Mouse (Mus musculus) lung, adult 2 months (tissue): ENCODE results near the gene Xpr1. TPM values are rescaled to one million over a fixed set of nuclear protein-coding genes. Genes with fewer than 3 reads are reported as not detected.

Experiments
- DNase-seq: peaks from one replicate; pipeline ENCODE4 v3.0.0; 2022
- H3K4me1 ChIP-seq: fragments of 200-500 bp; 2 replicates; pipeline ENCODE4 v1.6.1; 2011; ENCODE audit warnings: low read length; ENCODE audit not compliant: control insufficient read depth, insufficient read depth
- H3K4me3 ChIP-seq: fragments of 200-500 bp; replicated peaks from 2 replicates; pipeline ENCODE3; 2011; ENCODE audit warnings: low read depth, mild to moderate bottlenecking, control low read depth, low read length; ENCODE audit errors: extremely low read depth
- CTCF ChIP-seq: fragments of 200-500 bp; IDR thresholded peaks from 2 replicates; pipeline ENCODE4 v1.5.1; 2011; ENCODE audit warnings: mild to moderate bottlenecking, low read length, control low read depth; ENCODE audit not compliant: insufficient read depth
- POLR2A ChIP-seq: fragments of 200-500 bp; IDR thresholded peaks from 2 replicates; pipeline ENCODE4 v1.6.1; 2011; ENCODE audit warnings: low read depth, mild to moderate bottlenecking, control low read depth, low read length, borderline replicate concordance; ENCODE audit errors: extremely low read depth
- WGBS: fragments of 180-500 bp; shearing (Covaris S2); methylation state at CpG from one replicate; pipeline ENCODE4 v1.1.7; 2018; 5-methylcytosine and 5-hydroxymethylcytosine counted together
- polyA plus RNA-seq: library from polyadenylated mRNA; depleted of rRNA; stranded (reverse); fragments of >200 nt; gene quantifications from 2 replicates; pipeline ENCODE4 v1.2.3, GENCODE M21; 2012

The Xpr1 gene
- polyA plus RNA-seq, 1 experiment: 11.4 TPM

- WGBS: 90% methylated on average over 8 of the region's 8 CpGs
- H3K4me3 ChIP-seq: no peak overlapping the region
- no peaks in the 10 kb centered on the region for H3K4me1 ChIP-seq
- no peak for DNase-seq
- TF ChIP-seq POLR2A (no peak), CTCF (no peak)
Observed at GRCm38 (mm10) chr1:155383319-155384302, 33.6 kb downstream of the Xpr1 start.

- 85% methylated on average over 1 of the region's 1 CpGs for WGBS
Observed at GRCm38 (mm10) chr1:155381931-155382330, 35.3 kb downstream of the Xpr1 start.

GRCm38 (mm10) chr1:155379289-155379688, 37.9 kb downstream of the Xpr1 start:
- no peak for DNase-seq
- no peak for TF ChIP-seq CTCF
- no peak for TF ChIP-seq POLR2A
- H3K4me1 ChIP-seq: no peaks in the 10 kb centered on the region
- no peak overlapping the region for H3K4me3 ChIP-seq
- 97% methylated on average over 1 of the region's 1 CpGs for WGBS

More at GRCm38 (mm10) chr1:155381931-155382330, 35.3 kb downstream of the Xpr1 start:
- no peaks in the 10 kb centered on the region for H3K4me1 ChIP-seq
- H3K4me3 ChIP-seq: no peak overlapping the region
- DNase-seq: no peak
- TF ChIP-seq CTCF (no peak), POLR2A (no peak)

GRCm38 (mm10) chr1:155372821-155373220, 44.4 kb downstream of the Xpr1 start:
- 62% methylated on average over 1 of the region's 1 CpGs for WGBS
- no peak for DNase-seq
- no peak for TF ChIP-seq POLR2A
- no peak for TF ChIP-seq CTCF
- Histone ChIP-seq H3K4me3 (no peak overlapping the region), H3K4me1 (no peaks in the 10 kb centered on the region)

GRCm38 (mm10) chr1:155370075-155370658, 47.0 kb downstream of the Xpr1 start:
- no peak for DNase-seq
- TF ChIP-seq CTCF: no peak
- TF ChIP-seq POLR2A: no peak
- 73% methylated on average over 2 of the region's 2 CpGs for WGBS
- H3K4me1 ChIP-seq: no peaks in the 10 kb centered on the region
- no peak overlapping the region for H3K4me3 ChIP-seq

- 92% methylated on average over 4 of the region's 4 CpGs for WGBS
- TF ChIP-seq POLR2A (no peak), CTCF (no peak)
- no peaks in the 10 kb centered on the region for H3K4me1 ChIP-seq
- no peak for DNase-seq
- no peak overlapping the region for H3K4me3 ChIP-seq
Observed at GRCm38 (mm10) chr1:155366366-155366765, 50.8 kb downstream of the Xpr1 start.

- Histone ChIP-seq H3K4me3 (no peak overlapping the region), H3K4me1 (no peaks in the 10 kb centered on the region)
- WGBS: 69% methylated on average over 4 of the region's 4 CpGs
- no peak for TF ChIP-seq POLR2A
- no peak for TF ChIP-seq CTCF
- DNase-seq: no peak
Observed at GRCm38 (mm10) chr1:155361502-155362126, 55.6 kb downstream of the Xpr1 start.

GRCm38 (mm10) chr1:155353096-155353495, 64.1 kb downstream of the Xpr1 start:
- 50% methylated on average over 4 of the region's 4 CpGs for WGBS
- DNase-seq: no peak
- Histone ChIP-seq H3K4me3 (no peak overlapping the region), H3K4me1 (peaks cover 2% of the 10 kb centered on the region)
- TF ChIP-seq CTCF (no peak), POLR2A (no peak)

- no peak for DNase-seq
- Histone ChIP-seq H3K4me3 (no peak overlapping the region), H3K4me1 (peaks cover 2% of the 10 kb centered on the region)
- 89% methylated on average over 4 of the region's 4 CpGs for WGBS
- no peak for TF ChIP-seq POLR2A
- TF ChIP-seq CTCF: no peak
Observed at GRCm38 (mm10) chr1:155351527-155351926, 65.7 kb downstream of the Xpr1 start.

- H3K4me1 ChIP-seq: no peaks in the 10 kb centered on the region; the same call in 1 of the 2 replicates
- no peak for TF ChIP-seq CTCF
- no peak overlapping the region for H3K4me3 ChIP-seq
- DNase-seq: no peak
- WGBS: 72% methylated on average over 3 of the region's 3 CpGs
Observed at GRCm38 (mm10) chr1:155348491-155348890, 68.7 kb downstream of the Xpr1 start.
